Mouse (Mus musculus): ENCODE results near the gene Kiss1. TPM values are rescaled to one million over a fixed set of nuclear protein-coding genes. Genes with fewer than 3 reads are reported as not detected.

The Kiss1 gene
- polyA plus RNA-seq, 1 experiment from 2014 or later = not detected

- Histone ChIP-seq H3K27ac (ENCODE audit: low read depth, low read length) (no peak overlapping the region), H3K4me2 (no peak overlapping the region), H3K4me3 (ENCODE audit: low read depth, low read length) (no peak overlapping the region), H3K9me3 (ENCODE audit: control insufficient read depth, low read length) (no peaks in the 10 kb centered on the region), H3K9ac (ENCODE audit: low read depth, low read length) (no peak overlapping the region), H3K27me3 (replicated peaks; ENCODE audit: control insufficient read depth, insufficient read depth, low read length) (no peaks in the 10 kb centered on the region), H3K4me1 (replicated peaks; ENCODE audit: control insufficient read depth, insufficient read depth, low read length) (peaks cover 8% of the 10 kb centered on the region), H3K36me3 (ENCODE audit: control insufficient read depth, insufficient read depth, low read length) (no peaks in the 10 kb centered on the region)
- ATAC-seq (replicated peaks; ENCODE audit: low FRiP score) = no peak
- 48% methylated on average over 4 of the region's 4 CpGs for WGBS
- no peak for DNase-seq (ENCODE audit: low spot score)
Measured at GRCm38 (mm10) chr1:133311240-133311639, 10.4 kb upstream of the Kiss1 start.

- no peaks in the 10 kb centered on the region for H3K9me3 ChIP-seq (ENCODE audit: control insufficient read depth, low read length)
- H3K4me1 ChIP-seq (replicated peaks; ENCODE audit: control insufficient read depth, insufficient read depth, low read length) = peaks cover 8% of the 10 kb centered on the region
- no peak overlapping the region for H3K4me2 ChIP-seq
- no peak overlapping the region for H3K9ac ChIP-seq (ENCODE audit: low read depth, low read length)
- ATAC-seq (replicated peaks; ENCODE audit: low FRiP score) = no peak
- H3K27me3 ChIP-seq (replicated peaks; ENCODE audit: control insufficient read depth, insufficient read depth, low read length) = no peaks in the 10 kb centered on the region
- no peak overlapping the region for H3K27ac ChIP-seq (ENCODE audit: low read depth, low read length)
- 26% methylated on average over 10 of the region's 10 CpGs for WGBS
- no peak overlapping the region for H3K4me3 ChIP-seq (ENCODE audit: low read depth, low read length)
- DNase-seq (ENCODE audit: low spot score) = no peak
- H3K36me3 ChIP-seq (ENCODE audit: control insufficient read depth, insufficient read depth, low read length) = no peaks in the 10 kb centered on the region
Measured at GRCm38 (mm10) chr1:133311946-133312345, 9.7 kb upstream of the Kiss1 start.

GRCm38 (mm10) chr1:133314364-133314763 lies 7.3 kb upstream of the Kiss1 start:
- Histone ChIP-seq H3K9ac (ENCODE audit: low read depth, low read length) (no peak overlapping the region), H3K9me3 (ENCODE audit: control insufficient read depth, low read length) (no peaks in the 10 kb centered on the region), H3K4me1 (replicated peaks; ENCODE audit: control insufficient read depth, insufficient read depth, low read length) (peaks cover 8% of the 10 kb centered on the region), H3K27ac (ENCODE audit: low read depth, low read length) (no peak overlapping the region), H3K4me3 (ENCODE audit: low read depth, low read length) (no peak overlapping the region), H3K4me2 (no peak overlapping the region), H3K36me3 (ENCODE audit: control insufficient read depth, insufficient read depth, low read length) (no peaks in the 10 kb centered on the region), H3K27me3 (replicated peaks; ENCODE audit: control insufficient read depth, insufficient read depth, low read length) (no peaks in the 10 kb centered on the region)
- 27% methylated on average over 8 of the region's 8 CpGs for WGBS
- DNase-seq (ENCODE audit: low spot score) = no peak
- ATAC-seq (replicated peaks; ENCODE audit: low FRiP score) = no peak

- DNase-seq (ENCODE audit: low spot score) (no peak), ATAC-seq (replicated peaks; ENCODE audit: low FRiP score) (no peak)
- Histone ChIP-seq H3K4me3 (ENCODE audit: low read depth, low read length) (no peak overlapping the region), H3K9me3 (ENCODE audit: control insufficient read depth, low read length) (no peaks in the 10 kb centered on the region), H3K4me2 (no peak overlapping the region), H3K27ac (ENCODE audit: low read depth, low read length) (no peak overlapping the region), H3K27me3 (replicated peaks; ENCODE audit: control insufficient read depth, insufficient read depth, low read length) (no peaks in the 10 kb centered on the region), H3K36me3 (ENCODE audit: control insufficient read depth, insufficient read depth, low read length) (no peaks in the 10 kb centered on the region), H3K4me1 (replicated peaks; ENCODE audit: control insufficient read depth, insufficient read depth, low read length) (peaks cover 6% of the 10 kb centered on the region), H3K9ac (ENCODE audit: low read depth, low read length) (no peak overlapping the region)
- WGBS = 69% methylated on average over 6 of the region's 6 CpGs
Measured at GRCm38 (mm10) chr1:133315775-133316174, 5.9 kb upstream of the Kiss1 start.

GRCm38 (mm10) chr1:133316577-133316976 lies 5.1 kb upstream of the Kiss1 start:
- Histone ChIP-seq H3K36me3 (ENCODE audit: control insufficient read depth, insufficient read depth, low read length) (no peaks in the 10 kb centered on the region), H3K4me2 (no peak overlapping the region), H3K4me3 (ENCODE audit: low read depth, low read length) (no peak overlapping the region), H3K27me3 (replicated peaks; ENCODE audit: control insufficient read depth, insufficient read depth, low read length) (no peaks in the 10 kb centered on the region), H3K27ac (ENCODE audit: low read depth, low read length) (no peak overlapping the region), H3K4me1 (replicated peaks; ENCODE audit: control insufficient read depth, insufficient read depth, low read length) (peaks cover 6% of the 10 kb centered on the region), H3K9me3 (ENCODE audit: control insufficient read depth, low read length) (no peaks in the 10 kb centered on the region), H3K9ac (ENCODE audit: low read depth, low read length) (no peak overlapping the region)
- ATAC-seq (replicated peaks; ENCODE audit: low FRiP score) (no peak), DNase-seq (ENCODE audit: low spot score) (no peak)
- 75% methylated on average over 4 of the region's 4 CpGs for WGBS

DNA sequence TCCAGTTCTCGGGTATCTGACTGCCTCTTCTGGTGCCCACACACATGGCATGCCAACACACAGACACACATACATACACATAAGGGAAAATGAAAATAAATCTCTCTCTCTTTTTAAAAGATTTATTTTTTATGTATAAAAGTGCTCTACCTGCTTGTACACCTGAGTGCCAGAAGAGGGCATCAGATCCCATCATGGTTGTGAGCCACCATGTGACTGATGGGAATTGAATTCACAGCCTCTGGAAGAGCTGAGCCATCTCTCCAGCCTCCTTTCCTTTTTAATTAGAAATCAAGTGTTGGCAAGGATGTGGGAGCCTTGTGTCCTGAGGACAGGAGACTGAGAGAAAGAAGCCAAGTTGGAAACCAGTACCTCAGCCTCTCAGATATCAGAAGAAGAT lies 4.5 kb upstream of the Kiss1 start:
- no peak overlapping the region for H3K4me2 ChIP-seq
- H3K9me3 ChIP-seq (ENCODE audit: control insufficient read depth, low read length) = no peaks in the 10 kb centered on the region

DNA sequence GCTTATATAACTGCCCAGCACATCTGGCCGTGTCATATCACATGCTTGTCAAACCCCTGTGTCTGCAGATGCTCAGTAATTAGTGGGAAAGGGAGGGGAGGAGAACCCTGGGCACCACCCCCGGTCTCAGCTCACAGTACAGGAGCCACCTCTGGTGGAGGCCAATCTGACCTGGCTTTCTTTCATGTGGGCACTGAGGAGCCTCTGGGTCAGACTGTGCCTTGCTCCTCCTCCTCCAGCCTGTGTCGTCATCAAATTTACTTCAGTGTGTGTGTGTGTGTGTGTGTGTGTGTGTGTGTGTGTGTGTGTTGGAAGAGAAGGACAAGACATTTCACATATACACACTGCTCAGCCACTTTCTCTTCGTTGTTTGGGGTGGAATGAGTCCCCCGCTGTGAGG lies 1.7 kb downstream of the Kiss1 start:
- Histone ChIP-seq H3K9ac (ENCODE audit: low read depth, low read length) (no peak overlapping the region), H3K4me2 (no peak overlapping the region), H3K4me3 (ENCODE audit: low read depth, low read length) (no peak overlapping the region), H3K27ac (ENCODE audit: low read depth, low read length) (no peak overlapping the region), H3K36me3 (ENCODE audit: control insufficient read depth, insufficient read depth, low read length) (no peaks in the 10 kb centered on the region), H3K4me1 (replicated peaks; ENCODE audit: control insufficient read depth, insufficient read depth, low read length) (no peaks in the 10 kb centered on the region), H3K27me3 (replicated peaks; ENCODE audit: control insufficient read depth, insufficient read depth, low read length) (peaks cover 9% of the 10 kb centered on the region), H3K9me3 (ENCODE audit: control insufficient read depth, low read length) (no peaks in the 10 kb centered on the region)
- WGBS = 49% methylated on average over 5 of the region's 5 CpGs
- no peak for ATAC-seq (replicated peaks; ENCODE audit: low FRiP score)
- no peak for DNase-seq (ENCODE audit: low spot score)

More for the DNA sequence above, 4.5 kb upstream of the Kiss1 start:
- no peaks in the 10 kb centered on the region for H3K27me3 ChIP-seq (replicated peaks; ENCODE audit: control insufficient read depth, insufficient read depth, low read length)
- DNase-seq (ENCODE audit: low spot score) = no peak
- no peak overlapping the region for H3K9ac ChIP-seq (ENCODE audit: low read depth, low read length)
- H3K27ac ChIP-seq (ENCODE audit: low read depth, low read length) = no peak overlapping the region
- peaks cover under 1% of the 10 kb centered on the region for H3K4me1 ChIP-seq (replicated peaks; ENCODE audit: control insufficient read depth, insufficient read depth, low read length)
- 68% methylated on average over 1 of the region's 1 CpGs for WGBS
- H3K4me3 ChIP-seq (ENCODE audit: low read depth, low read length) = no peak overlapping the region
- H3K36me3 ChIP-seq (ENCODE audit: control insufficient read depth, insufficient read depth, low read length) = no peaks in the 10 kb centered on the region
- ATAC-seq (replicated peaks; ENCODE audit: low FRiP score) = no peak

- H3K36me3 ChIP-seq (ENCODE audit: control insufficient read depth, insufficient read depth, low read length) = no peaks in the 10 kb centered on the region
- no peak overlapping the region for H3K4me3 ChIP-seq (ENCODE audit: low read depth, low read length)
- 81% methylated on average over 8 of the region's 8 CpGs for WGBS
- H3K9me3 ChIP-seq (ENCODE audit: control insufficient read depth, low read length) = no peaks in the 10 kb centered on the region
- no peak overlapping the region for H3K4me2 ChIP-seq
- ATAC-seq (replicated peaks; ENCODE audit: low FRiP score) (no peak), DNase-seq (ENCODE audit: low spot score) (no peak)
- H3K4me1 ChIP-seq (replicated peaks; ENCODE audit: control insufficient read depth, insufficient read depth, low read length) = no peaks in the 10 kb centered on the region
- H3K9ac ChIP-seq (ENCODE audit: low read depth, low read length) = no peak overlapping the region
- H3K27me3 ChIP-seq (replicated peaks; ENCODE audit: control insufficient read depth, insufficient read depth, low read length) = peaks cover 31% of the 10 kb centered on the region
- no peak overlapping the region for H3K27ac ChIP-seq (ENCODE audit: low read depth, low read length)
Measured at GRCm38 (mm10) chr1:133325951-133326350, 4.3 kb downstream of the Kiss1 start.

DNA sequence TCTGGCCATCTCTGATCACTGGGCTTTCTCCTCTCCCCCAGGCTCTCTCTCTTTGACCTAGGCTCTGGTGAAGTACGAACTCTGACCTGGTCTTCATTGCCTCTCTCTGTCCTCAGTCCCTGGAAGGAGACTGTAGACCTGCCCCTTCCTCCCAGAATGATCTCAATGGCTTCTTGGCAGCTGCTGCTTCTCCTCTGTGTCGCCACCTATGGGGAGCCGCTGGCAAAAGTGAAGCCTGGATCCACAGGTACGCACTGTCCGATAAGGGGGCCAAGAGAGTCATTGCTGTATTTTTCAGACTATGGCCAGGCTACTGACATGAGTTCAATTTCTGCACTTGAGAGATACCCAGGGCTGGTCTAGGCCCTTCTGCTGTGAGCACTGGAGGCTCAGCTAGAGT lies 5.4 kb downstream of the Kiss1 start:
- WGBS = 48% methylated on average over 5 of the region's 5 CpGs
- Histone ChIP-seq H3K9me3 (ENCODE audit: control insufficient read depth, low read length) (no peaks in the 10 kb centered on the region), H3K4me2 (no peak overlapping the region), H3K27ac (ENCODE audit: low read depth, low read length) (no peak overlapping the region), H3K4me3 (ENCODE audit: low read depth, low read length) (no peak overlapping the region), H3K27me3 (replicated peaks; ENCODE audit: control insufficient read depth, insufficient read depth, low read length) (peaks cover 38% of the 10 kb centered on the region), H3K36me3 (ENCODE audit: control insufficient read depth, insufficient read depth, low read length) (no peaks in the 10 kb centered on the region), H3K4me1 (replicated peaks; ENCODE audit: control insufficient read depth, insufficient read depth, low read length) (no peaks in the 10 kb centered on the region), H3K9ac (ENCODE audit: low read depth, low read length) (no peak overlapping the region)
- DNase-seq (ENCODE audit: low spot score) (no peak), ATAC-seq (replicated peaks; ENCODE audit: low FRiP score) (no peak)
